Mouse (Mus musculus): ENCODE measurements around the gene 2900026A02Rik. TPM values are rescaled to one million over a fixed set of nuclear protein-coding genes. Genes with fewer than 3 reads are reported as not detected.

The 2900026A02Rik gene
- total and polyA plus RNA-seq, 3 experiments, result 18.0 to 21.4 (median 19.2) TPM

- Histone ChIP-seq H3K4me1 (ENCODE audit: control insufficient read depth, insufficient read depth, low read length) (peaks cover 23% of the 10 kb centered on the region), H3K27ac (no peak overlapping the region), H3K9ac (ENCODE audit: low read depth, low read length) (no peak overlapping the region), H3K36me3 (ENCODE audit: control insufficient read depth, insufficient read depth, low read length) (peaks cover 3% of the 10 kb centered on the region; the same call in 1 of the 2 replicates), H3K4me3 (no peak overlapping the region), H3K27me3 (ENCODE audit: control insufficient read depth, insufficient read depth, low read length) (no peaks in the 10 kb centered on the region), H3K79me2 (replicated peaks; ENCODE audit: control insufficient read depth, insufficient read depth, low read length) (peaks cover 4% of the 10 kb centered on the region; the same call in 1 of the 2 replicates)
- DNase-seq, result no peak
- TF ChIP-seq POLR2A (IDR thresholded peaks at IDR 0.05; ENCODE audit: insufficient read depth, low read depth, low read length), result no peak
- TF ChIP-seq CTCF (IDR thresholded peaks at IDR 0.05), result no peak
- TF ChIP-seq EP300 (IDR thresholded peaks at IDR 0.05; ENCODE audit: insufficient read depth, low read depth, low read length), result no peak
- 65% methylated on average over 9 of the region's 9 CpGs for WGBS
- intact Hi-C loops (cut with DNase I), result no loop called here
Observed at GRCm38 (mm10) chr5:113119291-113119690, 101.7 kb downstream of the 2900026A02Rik start.

- no peak overlapping the region for H3K27ac ChIP-seq
Observed at GRCm38 (mm10) chr5:113118695-113119094, 102.3 kb downstream of the 2900026A02Rik start.

GRCm38 (mm10) chr5:113117361-113117760 is 103.7 kb downstream of the 2900026A02Rik start:
- no peaks in the 10 kb centered on the region for H3K27me3 ChIP-seq (ENCODE audit: control insufficient read depth, insufficient read depth, low read length)
- intact Hi-C loops (cut with DNase I), result no loop called here
- no peak for DNase-seq
- no peak overlapping the region for H3K4me3 ChIP-seq
- 75% methylated on average over 5 of the region's 5 CpGs for WGBS
- H3K36me3 ChIP-seq (ENCODE audit: control insufficient read depth, insufficient read depth, low read length), result no peaks in the 10 kb centered on the region
- H3K27ac ChIP-seq, result no peak overlapping the region
- H3K9ac ChIP-seq (ENCODE audit: low read depth, low read length), result no peak overlapping the region
- peaks cover 10% of the 10 kb centered on the region for H3K79me2 ChIP-seq (replicated peaks; ENCODE audit: control insufficient read depth, insufficient read depth, low read length)
- H3K4me1 ChIP-seq (ENCODE audit: control insufficient read depth, insufficient read depth, low read length), result peaks cover 24% of the 10 kb centered on the region
- TF ChIP-seq POLR2A (IDR thresholded peaks at IDR 0.05; ENCODE audit: insufficient read depth, low read depth, low read length) (no peak), CTCF (IDR thresholded peaks at IDR 0.05) (no peak), EP300 (IDR thresholded peaks at IDR 0.05; ENCODE audit: insufficient read depth, low read depth, low read length) (no peak)

More at GRCm38 (mm10) chr5:113118695-113119094, 102.3 kb downstream of the 2900026A02Rik start:
- TF ChIP-seq POLR2A (IDR thresholded peaks at IDR 0.05; ENCODE audit: insufficient read depth, low read depth, low read length), result no peak
- TF ChIP-seq CTCF (IDR thresholded peaks at IDR 0.05), result no peak
- TF ChIP-seq EP300 (IDR thresholded peaks at IDR 0.05; ENCODE audit: insufficient read depth, low read depth, low read length), result no peak
- H3K4me3 ChIP-seq, result no peak overlapping the region
- peaks cover 3% of the 10 kb centered on the region; the same call in 1 of the 2 replicates for H3K36me3 ChIP-seq (ENCODE audit: control insufficient read depth, insufficient read depth, low read length)
- DNase-seq, result no peak
- intact Hi-C loops (cut with DNase I), result no loop called here
- H3K4me1 ChIP-seq (ENCODE audit: control insufficient read depth, insufficient read depth, low read length), result peaks cover 27% of the 10 kb centered on the region
- 59% methylated on average over 6 of the region's 6 CpGs for WGBS
- H3K79me2 ChIP-seq (replicated peaks; ENCODE audit: control insufficient read depth, insufficient read depth, low read length), result peaks cover 5% of the 10 kb centered on the region
- no peak overlapping the region for H3K9ac ChIP-seq (ENCODE audit: low read depth, low read length)
- no peaks in the 10 kb centered on the region for H3K27me3 ChIP-seq (ENCODE audit: control insufficient read depth, insufficient read depth, low read length)

- H3K4me1 ChIP-seq (ENCODE audit: control insufficient read depth, insufficient read depth, low read length), result peaks cover 23% of the 10 kb centered on the region
- intact Hi-C loops (cut with DNase I), result no loop called here
- WGBS, result 90% methylated on average over 10 of the region's 10 CpGs
- no peak overlapping the region for H3K9ac ChIP-seq (ENCODE audit: low read depth, low read length)
- TF ChIP-seq EP300 (IDR thresholded peaks at IDR 0.05; ENCODE audit: insufficient read depth, low read depth, low read length), result no peak
- TF ChIP-seq CTCF (IDR thresholded peaks at IDR 0.05), result no peak
- TF ChIP-seq POLR2A (IDR thresholded peaks at IDR 0.05; ENCODE audit: insufficient read depth, low read depth, low read length), result no peak
- H3K27ac ChIP-seq, result no peak overlapping the region
- DNase-seq, result no peak
- no peaks in the 10 kb centered on the region for H3K27me3 ChIP-seq (ENCODE audit: control insufficient read depth, insufficient read depth, low read length)
- H3K4me3 ChIP-seq, result no peak overlapping the region
- peaks cover 9% of the 10 kb centered on the region for H3K79me2 ChIP-seq (replicated peaks; ENCODE audit: control insufficient read depth, insufficient read depth, low read length)
- no peaks in the 10 kb centered on the region for H3K36me3 ChIP-seq (ENCODE audit: control insufficient read depth, insufficient read depth, low read length)
Observed at GRCm38 (mm10) chr5:113115896-113116295, 105.1 kb downstream of the 2900026A02Rik start.

GRCm38 (mm10) chr5:113114264-113115225 is 106.5 kb downstream of the 2900026A02Rik start:
- DNase-seq, result peak in 1 of 2 experiments; percentile 60

GRCm38 (mm10) chr5:113113120-113113519 is 107.9 kb downstream of the 2900026A02Rik start:
- H3K9ac ChIP-seq (ENCODE audit: low read depth, low read length), result no peak overlapping the region
- intact Hi-C loops (cut with DNase I), result no loop called here
- no peaks in the 10 kb centered on the region for H3K27me3 ChIP-seq (ENCODE audit: control insufficient read depth, insufficient read depth, low read length)
- H3K4me1 ChIP-seq (ENCODE audit: control insufficient read depth, insufficient read depth, low read length), result peaks cover 20% of the 10 kb centered on the region
- peaks cover 11% of the 10 kb centered on the region for H3K79me2 ChIP-seq (replicated peaks; ENCODE audit: control insufficient read depth, insufficient read depth, low read length)
- no peaks in the 10 kb centered on the region for H3K36me3 ChIP-seq (ENCODE audit: control insufficient read depth, insufficient read depth, low read length)
- TF ChIP-seq CTCF (IDR thresholded peaks at IDR 0.05) (no peak), POLR2A (IDR thresholded peaks at IDR 0.05; ENCODE audit: insufficient read depth, low read depth, low read length) (no peak), EP300 (IDR thresholded peaks at IDR 0.05; ENCODE audit: insufficient read depth, low read depth, low read length) (no peak)
- H3K27ac ChIP-seq, result no peak overlapping the region
- no peak for DNase-seq
- H3K4me3 ChIP-seq, result no peak overlapping the region
- WGBS, result 43% methylated on average over 5 of the region's 5 CpGs

More at GRCm38 (mm10) chr5:113114264-113115225, 106.5 kb downstream of the 2900026A02Rik start:
- Histone ChIP-seq H3K27ac (peak overlapping the region; percentile 61), H3K27me3 (ENCODE audit: control insufficient read depth, insufficient read depth, low read length) (no peaks in the 10 kb centered on the region), H3K9ac (ENCODE audit: low read depth, low read length) (peak overlapping the region; percentile 45), H3K36me3 (ENCODE audit: control insufficient read depth, insufficient read depth, low read length) (no peaks in the 10 kb centered on the region), H3K79me2 (replicated peaks; ENCODE audit: control insufficient read depth, insufficient read depth, low read length) (peaks cover 9% of the 10 kb centered on the region), H3K4me3 (no peak overlapping the region), H3K4me1 (ENCODE audit: control insufficient read depth, insufficient read depth, low read length) (peaks cover 22% of the 10 kb centered on the region)
- 17% methylated on average over 20 of the region's 20 CpGs for WGBS
- no peak for TF ChIP-seq EP300 (IDR thresholded peaks at IDR 0.05; ENCODE audit: insufficient read depth, low read depth, low read length)
- TF ChIP-seq POLR2A (IDR thresholded peaks at IDR 0.05; ENCODE audit: insufficient read depth, low read depth, low read length), result no peak
- no peak for TF ChIP-seq CTCF (IDR thresholded peaks at IDR 0.05)
- intact Hi-C loops (cut with DNase I), result no loop called here

Data from heart, adult 2 months (tissue).